Mouse (Mus musculus) heart, postnatal 10 days (tissue): ENCODE measurements at regions not wholly inside any gene's neighbourhood (a gene's known extent, or its start where the extent isn't known, plus 50 kb on each side); places are given as distances from the start of the nearest gene placed in this dataset.

Source experiments
- DNase-seq, 2 experiments: peaks; one replicate each; pipeline ENCODE4 v3.0.0; 2021
- intact Hi-C: fragments of 180-260 bp; cut with DNase I; formaldehyde crosslinking; loops from one replicate; pipeline ENCODE4 v1.15.1; 2025

DNA sequence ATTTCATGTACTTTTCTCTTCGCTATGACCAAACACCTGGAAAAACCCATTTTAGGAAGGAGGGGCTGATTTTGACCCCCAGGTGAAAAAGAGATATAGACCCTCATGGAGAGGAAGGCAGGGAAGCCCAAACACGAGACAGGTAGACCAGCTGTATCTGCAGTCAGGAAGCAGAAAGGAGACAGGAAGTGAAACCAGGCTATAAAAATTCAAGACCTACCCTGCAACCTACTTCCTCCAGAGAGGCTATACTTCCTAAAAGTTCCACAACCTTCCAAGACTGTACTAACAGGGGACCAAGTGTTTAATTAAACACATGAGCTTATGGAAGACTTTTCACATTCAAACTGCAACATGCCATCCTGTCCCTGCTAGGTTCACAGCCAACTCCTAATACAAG lies 180.9 kb downstream of the Tm2d1 start:
- intact Hi-C loops: loop anchor here (5.0 kb wide), 1 partner anchor 450 kb away; no protein-coding TSS in a partner anchor
- DNase-seq: no peak

- intact Hi-C loops: loop anchor here (5.0 kb wide), 1 partner anchor 449 kb away; no protein-coding TSS in a partner anchor
Observed at GRCm38 (mm10) chr4:98201102-98201501, 182.0 kb downstream of the Tm2d1 start.

GRCm38 (mm10) chr4:98200701-98201100 lies 182.4 kb downstream of the Tm2d1 start:
- intact Hi-C loops: loop anchor here (5.0 kb wide), 1 partner anchor 448 kb away; no protein-coding TSS in a partner anchor
- no peak for DNase-seq

More at GRCm38 (mm10) chr4:98201102-98201501, 182.0 kb downstream of the Tm2d1 start:
- DNase-seq: peak; percentile 94

DNA sequence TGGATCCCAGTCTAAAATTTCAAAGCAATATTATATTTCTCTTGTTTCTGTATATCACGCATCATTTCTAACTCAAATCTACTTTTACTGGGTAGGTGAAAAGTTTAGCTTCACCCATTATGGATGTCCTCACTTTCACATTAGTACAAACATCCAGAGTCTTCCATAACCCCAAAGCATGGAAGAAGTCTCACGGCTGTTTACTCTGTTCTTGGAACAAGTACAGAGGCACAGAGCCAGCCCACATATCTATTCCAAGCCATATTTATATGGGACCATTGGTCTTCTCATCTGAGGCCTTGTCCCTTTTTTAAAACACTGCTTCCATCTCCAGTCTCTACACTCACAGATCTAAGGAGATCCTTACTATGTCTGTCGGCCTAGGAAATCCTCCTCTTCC lies 192.8 kb downstream of the Tm2d1 start:
- no peak for DNase-seq
- intact Hi-C loops: no loop called here

GRCm38 (mm10) chr4:98189894-98190293 lies 193.2 kb downstream of the Tm2d1 start:
- intact Hi-C loops: no loop called here
- DNase-seq: no peak

DNA sequence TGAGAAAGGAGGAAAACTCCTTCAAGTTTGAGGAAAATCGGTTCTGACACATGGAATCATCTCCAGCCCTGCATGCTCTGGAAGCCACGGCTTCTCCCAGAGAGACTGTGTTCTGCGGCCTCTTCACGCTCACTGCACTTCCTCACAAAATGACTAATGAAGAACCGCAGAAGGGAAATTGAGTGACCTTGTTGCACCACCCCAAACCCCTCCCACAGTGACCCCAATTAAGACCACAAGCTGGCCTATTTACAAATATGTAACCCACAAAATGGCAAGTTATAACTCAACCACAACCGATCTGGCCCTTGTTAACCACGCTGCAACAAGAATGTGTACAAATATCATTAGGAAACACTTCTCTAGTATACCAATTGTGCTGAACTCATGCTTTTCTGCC lies 194.2 kb downstream of the Tm2d1 start:
- intact Hi-C loops: no loop called here
- DNase-seq: no peak

GRCm38 (mm10) chr4:98187038-98187437 lies 196.1 kb downstream of the Tm2d1 start:
- DNase-seq: no peak
- intact Hi-C loops: no loop called here

DNA sequence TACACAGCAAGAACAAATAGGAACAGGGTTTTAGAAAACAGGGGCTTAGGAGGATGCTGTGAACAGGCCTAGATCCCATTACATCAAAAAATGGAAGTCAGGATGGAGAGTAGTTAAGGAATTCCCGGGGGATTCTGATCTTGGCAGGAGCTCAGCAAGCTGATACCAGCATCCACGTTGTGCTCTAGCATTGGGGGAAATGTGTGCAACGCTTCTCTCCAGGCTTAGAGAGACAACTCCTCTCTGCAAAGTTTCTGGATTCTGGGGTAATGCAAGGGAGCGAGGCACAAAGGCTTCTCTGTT lies 201.1 kb downstream of the Tm2d1 start:
- peak; percentile 81 to 83 for DNase-seq
- intact Hi-C loops: no loop called here

DNA sequence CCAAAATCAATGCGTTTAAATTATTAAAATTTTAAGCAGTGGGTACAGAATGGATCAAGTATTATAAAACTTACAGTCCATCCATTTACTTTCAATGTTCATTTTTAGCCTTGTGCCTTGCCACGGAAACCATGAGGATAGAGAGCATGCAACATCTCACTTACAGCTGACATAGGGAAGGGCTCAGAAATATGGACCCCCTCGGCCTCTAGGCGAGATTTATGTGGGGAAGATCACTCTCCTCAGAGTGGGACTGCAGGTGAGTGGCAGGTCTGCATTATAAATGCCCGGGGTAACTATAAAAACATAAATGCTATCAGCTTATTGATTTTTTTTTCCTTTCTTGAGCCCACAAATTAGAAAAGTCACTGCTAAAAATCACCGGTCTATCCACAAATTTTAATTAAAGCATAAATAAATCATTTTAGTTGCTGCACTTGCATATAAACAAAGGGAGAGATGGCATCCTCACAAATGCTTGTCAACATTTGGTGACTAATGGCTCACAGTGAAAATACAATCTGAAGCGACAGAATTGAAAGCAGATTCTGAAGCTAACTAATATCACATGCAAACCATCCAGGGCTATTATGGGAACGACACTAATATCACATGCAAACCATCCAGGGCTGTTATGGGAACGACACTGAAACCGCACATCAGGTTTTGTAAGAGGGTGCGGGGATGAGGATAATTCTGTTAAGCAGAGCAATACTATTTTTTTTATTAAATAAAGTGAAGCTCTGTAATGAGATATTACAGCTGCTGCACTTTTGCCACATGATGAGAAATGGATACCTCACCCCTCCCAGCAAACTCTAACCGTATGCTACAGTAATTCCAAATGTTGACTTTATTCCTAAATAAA lies 201.7 kb downstream of the Tm2d1 start:
- intact Hi-C loops: no loop called here
- peak in 1 of 2 experiments; percentile 11 for DNase-seq

DNA sequence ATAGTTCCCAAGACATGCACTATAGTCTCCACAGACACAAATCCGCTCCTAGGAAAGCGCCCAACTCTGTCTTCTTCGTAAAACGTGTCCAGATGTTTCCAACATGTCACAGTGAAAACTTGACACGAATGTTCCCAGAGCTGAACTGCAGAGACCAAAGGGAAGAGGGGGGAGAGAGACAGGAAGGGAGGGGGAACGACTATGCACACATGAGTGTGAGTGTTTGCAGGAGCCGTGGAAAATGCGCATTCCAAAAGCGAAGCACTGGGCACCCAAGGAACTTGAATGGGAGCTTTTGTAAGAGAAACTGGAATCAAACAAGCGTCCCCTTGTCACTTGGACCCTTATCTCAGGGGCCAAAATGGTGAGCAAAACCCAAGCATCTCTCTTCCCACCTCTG lies 202.8 kb downstream of the Tm2d1 start:
- DNase-seq: peak; percentile 35 to 41
- intact Hi-C loops: no loop called here
